Mouse (Mus musculus): ENCODE measurements around the gene Rgs10.

Rgs10 gene

DNA sequence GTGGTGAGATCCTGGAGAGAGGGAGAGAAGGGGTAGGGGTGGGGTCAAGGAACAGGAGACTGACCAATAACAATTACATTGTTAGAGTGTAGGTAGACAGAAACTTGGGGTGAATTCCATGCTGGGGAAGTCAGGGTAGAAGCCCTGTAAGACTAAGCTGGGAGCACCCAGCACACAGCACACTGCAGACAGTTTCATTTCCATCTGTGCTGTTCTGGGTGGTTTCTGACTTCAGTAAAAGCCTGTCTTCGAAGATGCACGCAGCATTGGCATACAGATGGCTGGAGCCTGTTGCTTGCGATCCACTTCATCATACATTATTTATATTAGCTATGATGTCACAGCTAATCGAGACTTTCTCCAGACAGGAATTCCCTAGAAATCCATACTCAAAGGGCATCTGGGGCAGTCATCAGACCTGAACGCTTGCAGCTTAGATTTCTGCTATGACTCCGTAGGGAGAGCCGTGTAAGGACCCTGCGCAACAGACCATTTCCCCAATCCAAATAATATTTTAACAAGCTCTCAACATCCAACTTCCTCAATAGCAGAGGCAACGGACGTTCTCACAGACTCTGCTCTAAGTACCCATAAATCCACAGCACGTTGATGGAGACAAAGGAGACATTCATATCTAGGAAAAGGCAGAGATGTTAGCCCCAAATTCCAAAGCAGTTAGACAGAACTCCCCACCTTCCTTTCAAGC is 7.7 kb downstream of the Rgs10 start:
- DNase-seq (ENCODE audit: low read depth in 2 of 2, low spot score in 2 of 2) = no peak

DNA sequence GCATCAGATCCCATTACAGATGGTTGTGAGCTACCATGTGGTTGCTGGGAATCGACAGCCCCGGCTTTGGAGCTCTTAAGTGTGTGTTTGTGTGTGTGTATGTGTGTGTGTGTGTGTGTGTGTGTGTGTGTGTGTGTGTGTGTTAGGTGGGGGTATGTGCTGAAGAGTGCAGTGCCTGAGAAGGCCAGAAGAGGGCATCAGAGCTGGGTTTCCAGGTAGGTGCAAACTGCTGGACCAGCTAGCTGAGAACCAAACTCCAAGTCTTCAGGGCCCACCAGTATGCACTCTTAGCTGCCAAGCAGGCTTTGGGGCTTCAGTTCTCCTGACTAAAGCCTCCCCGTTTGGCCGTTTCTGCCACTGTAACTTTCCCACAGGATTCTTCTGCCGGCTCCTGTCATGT is 10.3 kb downstream of the Rgs10 start:
- peak; percentile 25 to 49 for DNase-seq (ENCODE audit: low read depth in 2 of 2, low spot score in 2 of 2)

DNA sequence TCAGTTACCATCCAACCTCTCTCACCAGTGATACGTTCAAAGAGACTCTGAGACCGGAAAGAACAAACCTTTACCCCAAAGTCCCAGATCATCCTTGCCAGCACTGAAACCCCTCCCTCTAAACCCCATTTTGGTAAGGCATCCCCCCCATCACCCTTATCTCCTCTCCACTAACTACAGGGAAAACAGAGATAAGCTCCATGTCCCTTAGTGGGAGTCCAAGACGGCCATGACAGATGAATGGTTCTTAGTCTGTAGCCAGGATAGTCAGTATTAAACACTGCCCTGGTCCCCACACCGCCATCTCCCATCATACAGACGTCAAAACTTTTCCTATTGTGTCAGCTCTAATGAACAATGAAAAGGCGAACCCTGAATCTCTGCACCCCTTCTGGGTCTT is 14.6 kb downstream of the Rgs10 start:
- DNase-seq (ENCODE audit: low read depth in 2 of 2, low spot score in 2 of 2) = no peak

DNA sequence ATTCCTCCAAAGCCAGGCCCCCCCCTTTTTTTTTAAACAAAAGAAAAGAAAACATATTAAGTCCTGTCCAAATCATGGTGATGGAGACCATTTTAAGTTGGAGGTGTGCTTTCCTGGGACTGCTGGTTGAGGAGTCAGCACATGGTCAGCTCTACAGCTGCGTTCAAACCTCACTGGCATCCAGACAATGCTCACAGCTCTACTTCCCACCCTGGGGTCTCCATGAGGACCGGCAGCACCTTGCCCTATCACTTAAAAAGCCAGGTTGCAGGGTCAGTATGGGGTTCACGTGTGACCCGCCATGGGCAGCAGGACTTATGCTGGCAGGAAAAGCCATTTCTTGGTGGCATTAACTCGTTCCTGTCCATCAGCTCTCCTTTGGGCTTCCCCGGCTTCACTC is 15.0 kb downstream of the Rgs10 start:
- no peak for DNase-seq (ENCODE audit: low read depth in 2 of 2, low spot score in 2 of 2)

DNA sequence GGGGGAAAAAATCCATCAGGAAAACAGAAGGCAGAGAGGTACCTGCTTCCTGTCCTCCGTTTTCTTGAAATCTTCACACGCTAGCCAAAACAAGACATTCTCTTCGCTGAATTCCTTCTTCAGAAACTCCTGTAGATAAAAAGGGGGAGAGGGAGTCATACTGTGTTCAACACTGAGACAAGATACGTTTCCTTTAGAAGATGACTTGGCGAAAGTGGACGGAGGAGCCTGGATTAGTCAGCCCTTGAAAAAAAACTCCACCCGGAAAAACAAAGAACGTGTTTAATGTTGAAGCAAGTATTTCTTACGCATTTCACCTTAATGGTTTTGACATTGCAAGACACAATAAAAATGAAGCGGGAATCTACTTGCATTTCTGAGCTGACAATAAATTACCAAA is 15.4 kb downstream of the Rgs10 start:
- no peak for DNase-seq (ENCODE audit: low read depth in 2 of 2, low spot score in 2 of 2)

DNA sequence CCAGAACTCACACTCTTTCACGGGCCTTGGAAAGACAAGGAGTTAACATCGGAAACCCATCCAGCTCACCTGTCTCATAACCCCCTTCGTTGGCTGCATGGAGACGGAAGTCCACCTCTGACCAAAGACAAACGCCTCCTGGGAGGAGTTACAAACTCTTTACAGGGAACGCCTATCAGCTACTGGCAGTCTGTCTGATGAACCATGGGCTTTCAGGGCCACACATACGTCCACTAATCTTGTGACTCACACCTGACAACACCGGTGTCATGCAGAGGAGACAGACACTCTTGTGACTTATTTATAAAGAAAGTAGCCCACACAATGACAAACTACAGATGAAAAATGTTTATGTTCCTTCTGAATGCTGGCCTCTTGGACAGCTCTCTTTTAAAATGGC is 16.0 kb downstream of the Rgs10 start:
- no peak for DNase-seq (ENCODE audit: low read depth in 2 of 2, low spot score in 2 of 2)

DNA sequence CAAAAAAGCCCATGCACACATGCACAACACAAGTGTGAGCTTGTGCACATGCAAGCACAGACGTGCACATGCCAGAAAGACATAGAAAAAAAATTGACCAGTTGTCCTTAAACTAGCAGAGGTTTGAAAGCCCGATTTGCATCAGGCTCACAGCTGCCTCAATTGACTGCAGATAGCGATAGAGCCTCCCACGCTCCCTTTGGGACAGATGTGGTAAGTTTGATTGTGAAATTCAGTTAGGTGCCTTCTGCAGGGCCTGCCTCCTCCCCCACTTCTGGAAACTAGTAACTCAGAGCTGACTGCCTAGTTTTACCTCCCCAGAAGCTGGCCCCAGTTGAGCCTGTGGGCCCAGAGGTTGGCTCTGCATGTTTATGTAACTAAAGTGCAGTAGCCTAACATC is 19.9 kb downstream of the Rgs10 start:
- no peak for DNase-seq (ENCODE audit: low read depth in 2 of 2, low spot score in 2 of 2)

DNA sequence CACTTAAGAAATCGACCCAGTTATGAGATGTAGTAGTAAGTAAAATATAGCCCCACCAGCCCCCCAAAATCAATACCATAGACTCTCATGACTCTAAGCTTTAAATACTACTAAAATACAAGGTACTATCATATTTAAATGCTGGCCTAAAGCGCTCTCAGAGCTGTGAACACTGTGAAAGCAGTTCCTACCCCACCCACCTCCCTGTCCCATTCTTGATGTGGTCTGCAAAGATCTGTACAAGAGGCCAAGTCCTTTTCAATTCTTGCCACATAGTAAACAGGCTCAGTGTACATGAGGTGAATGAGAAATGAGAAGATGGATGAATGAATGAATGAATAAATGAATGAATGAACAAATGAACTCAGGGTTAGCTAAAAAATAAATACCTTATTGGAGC is 21.5 kb downstream of the Rgs10 start:
- DNase-seq (ENCODE audit: low read depth in 2 of 2, low spot score in 2 of 2) = no peak

DNA sequence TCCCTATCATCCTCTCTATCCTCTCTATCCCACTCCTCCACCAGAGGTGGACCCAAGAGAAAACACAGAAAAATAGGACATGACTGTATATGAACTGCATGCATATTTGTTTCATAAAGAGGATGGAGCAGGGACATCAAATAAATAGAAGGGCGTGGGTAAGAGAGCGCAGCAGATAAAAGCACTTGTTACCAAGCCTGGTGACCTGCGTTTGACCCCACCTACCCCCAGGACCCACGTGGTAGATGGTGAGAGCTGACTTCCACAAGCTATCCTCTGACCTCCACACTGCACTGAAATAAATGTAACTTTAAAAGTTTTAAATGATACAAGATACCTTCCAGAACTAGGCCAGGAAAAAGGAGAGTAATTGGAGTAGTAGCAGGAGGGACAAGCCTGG is 24.8 kb downstream of the Rgs10 start:
- peak in 1 of 2 experiments; percentile 51 for DNase-seq (ENCODE audit: low read depth in 2 of 2, low spot score in 2 of 2)

DNA sequence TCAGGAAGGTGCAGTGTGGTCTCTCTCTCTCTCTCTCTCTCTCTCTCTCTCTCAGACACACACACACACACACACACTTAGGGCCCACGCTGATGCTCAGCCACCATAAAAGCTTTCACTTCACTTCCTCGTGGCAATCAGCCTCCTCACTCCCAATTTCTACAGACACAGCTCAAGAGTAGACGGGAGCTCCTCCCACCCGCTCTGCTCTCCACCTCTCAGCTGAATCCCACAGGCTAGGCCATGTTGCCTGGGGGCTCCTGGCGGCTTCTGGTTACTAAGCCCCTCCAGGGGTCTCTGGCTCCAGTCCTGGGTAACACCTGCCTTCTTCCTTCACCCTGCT is 25.6 kb downstream of the Rgs10 start:
- DNase-seq (ENCODE audit: low read depth in 2 of 2, low spot score in 2 of 2) = no peak

DNA sequence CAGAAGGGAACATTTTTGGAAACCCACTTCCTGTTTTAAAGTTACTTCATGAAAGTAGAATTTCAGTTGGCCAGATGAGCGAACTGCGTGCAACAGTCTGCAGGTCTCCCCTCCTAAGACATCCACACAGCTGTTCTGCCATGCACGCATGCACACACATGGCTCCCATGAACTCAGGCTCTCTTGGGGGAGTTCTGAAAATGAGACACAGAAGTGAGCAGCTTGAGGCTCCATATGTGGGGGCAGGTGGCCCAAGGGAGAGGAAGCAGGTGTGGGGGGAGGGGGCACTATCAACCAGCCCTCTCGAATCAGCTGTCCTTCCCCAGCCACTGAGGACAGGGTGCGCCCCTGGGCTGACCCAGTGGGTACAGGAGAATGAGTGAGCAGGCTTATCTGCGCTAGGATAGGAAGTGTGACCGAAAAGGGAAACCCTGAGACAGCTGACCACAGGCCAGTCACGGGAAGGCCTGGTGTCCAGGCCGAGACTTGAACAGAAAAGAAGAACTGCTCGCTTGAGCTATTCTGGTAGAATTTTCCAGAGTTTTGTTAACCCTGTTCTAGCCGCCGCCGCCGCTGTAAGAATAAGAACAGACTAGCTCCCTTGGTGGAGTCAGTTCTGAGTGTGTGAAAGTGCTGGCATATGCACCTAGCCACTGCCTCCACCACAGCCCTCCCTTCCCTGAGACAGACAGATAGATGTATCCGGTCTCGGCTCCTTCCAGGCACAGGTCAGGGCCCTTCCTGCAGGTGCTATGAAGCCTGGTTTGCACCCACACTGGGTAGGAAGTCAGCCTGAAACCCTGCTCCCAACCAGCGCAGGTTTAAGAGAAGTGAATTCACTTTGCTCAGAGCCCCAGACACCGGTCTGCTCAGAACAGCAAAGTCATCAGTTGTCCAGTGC is 26.2 kb downstream of the Rgs10 start:
- peak; percentile 62 to 71 for DNase-seq (ENCODE audit: low read depth in 2 of 2, low spot score in 2 of 2)

DNA sequence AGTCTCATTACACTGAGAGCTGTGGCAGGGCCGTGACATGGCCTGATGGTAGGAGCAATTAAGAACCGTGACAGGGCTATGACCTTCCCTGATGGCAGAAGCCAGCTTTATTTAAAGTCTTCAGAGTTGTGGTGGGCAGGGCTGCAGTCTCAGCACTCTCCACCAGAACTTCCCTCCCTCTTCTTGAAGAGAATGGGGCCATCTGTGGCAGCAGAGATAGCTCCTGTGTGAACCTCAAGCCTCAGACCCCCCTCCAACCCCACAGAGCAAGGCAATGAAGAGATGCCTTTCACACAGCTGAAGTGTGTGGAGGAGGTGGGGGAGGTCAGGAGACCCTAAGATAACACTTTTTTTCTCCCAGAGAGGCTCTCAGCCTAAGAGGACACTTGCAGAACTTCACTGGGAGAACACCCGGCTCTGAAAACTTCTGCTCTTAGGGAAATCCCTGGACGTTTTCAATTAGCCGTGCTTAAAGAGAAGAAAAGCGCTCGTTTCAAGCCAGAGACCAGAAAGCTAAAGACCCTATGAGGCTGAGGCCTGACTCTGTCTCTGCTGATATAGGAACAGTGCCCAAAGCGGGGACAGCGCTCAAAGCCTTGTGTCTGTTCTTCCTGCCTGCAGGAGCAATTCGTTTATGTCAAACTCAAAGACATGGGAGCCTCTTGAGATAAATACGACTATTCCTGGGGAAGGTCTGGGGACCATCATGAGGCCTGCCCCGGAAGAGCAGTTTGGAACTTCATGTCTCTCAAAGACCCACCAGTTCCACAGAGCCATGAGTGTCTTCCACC is 27.1 kb downstream of the Rgs10 start:
- DNase-seq (ENCODE audit: low read depth in 2 of 2, low spot score in 2 of 2) = no peak

DNA sequence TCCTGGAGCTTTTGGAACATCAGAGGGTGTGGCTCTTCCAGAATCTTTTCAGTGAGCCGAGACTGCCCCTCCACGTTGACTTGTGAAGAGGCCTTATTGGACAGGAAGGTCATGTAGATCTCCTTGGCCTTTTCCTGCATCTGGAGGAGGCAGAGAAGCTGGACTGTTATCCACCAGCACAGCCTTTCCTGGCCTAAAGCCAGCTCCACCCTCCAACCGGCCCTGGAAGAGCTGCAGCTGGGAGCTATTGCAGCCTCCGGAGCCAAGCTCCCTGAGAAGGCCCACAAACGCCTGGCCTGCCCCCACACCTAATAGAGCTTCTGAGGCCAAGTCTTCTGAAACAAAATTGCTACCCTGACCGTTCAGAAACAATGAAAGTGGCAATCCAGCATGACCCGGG is 29.6 kb downstream of the Rgs10 start:
- no peak for DNase-seq (ENCODE audit: low read depth in 2 of 2, low spot score in 2 of 2)

DNA sequence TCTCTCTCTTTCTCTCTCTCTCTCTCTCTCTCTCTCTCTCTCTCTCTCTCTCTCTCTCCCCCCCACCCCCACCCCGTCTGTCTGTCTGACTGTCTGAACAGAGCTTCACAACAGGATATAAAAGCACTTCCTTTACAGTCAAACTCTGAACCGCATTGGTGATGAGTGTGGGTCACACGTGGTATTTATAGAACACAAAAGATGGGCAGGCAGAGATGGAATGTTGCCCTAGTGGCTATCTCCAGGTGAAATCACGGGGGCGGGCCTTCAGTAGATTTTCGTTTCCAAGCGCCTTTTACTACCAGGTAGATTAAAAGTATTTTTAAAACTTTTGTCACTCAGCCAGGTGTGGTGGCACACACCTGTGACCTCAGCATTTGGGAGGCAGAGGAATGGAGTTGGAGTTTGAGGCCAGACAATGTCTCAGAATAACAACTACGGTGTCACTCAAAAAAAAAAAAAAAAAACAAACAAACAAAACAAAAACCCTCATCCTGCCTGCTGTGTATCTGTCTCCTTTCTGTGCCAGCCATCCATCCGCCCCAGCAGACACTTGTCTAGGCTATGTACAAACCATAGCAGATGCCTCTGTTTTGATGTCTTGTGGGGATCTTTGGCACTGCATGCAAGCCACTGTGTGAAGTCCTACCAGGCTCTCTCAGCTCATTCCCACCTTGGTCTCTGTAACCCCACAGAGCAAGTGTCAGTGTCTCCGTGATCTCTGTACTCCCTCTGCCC is 34.7 kb downstream of the Rgs10 start:
- peak; percentile 75 to 82 for DNase-seq (ENCODE audit: low read depth in 2 of 2, low spot score in 2 of 2)

DNA sequence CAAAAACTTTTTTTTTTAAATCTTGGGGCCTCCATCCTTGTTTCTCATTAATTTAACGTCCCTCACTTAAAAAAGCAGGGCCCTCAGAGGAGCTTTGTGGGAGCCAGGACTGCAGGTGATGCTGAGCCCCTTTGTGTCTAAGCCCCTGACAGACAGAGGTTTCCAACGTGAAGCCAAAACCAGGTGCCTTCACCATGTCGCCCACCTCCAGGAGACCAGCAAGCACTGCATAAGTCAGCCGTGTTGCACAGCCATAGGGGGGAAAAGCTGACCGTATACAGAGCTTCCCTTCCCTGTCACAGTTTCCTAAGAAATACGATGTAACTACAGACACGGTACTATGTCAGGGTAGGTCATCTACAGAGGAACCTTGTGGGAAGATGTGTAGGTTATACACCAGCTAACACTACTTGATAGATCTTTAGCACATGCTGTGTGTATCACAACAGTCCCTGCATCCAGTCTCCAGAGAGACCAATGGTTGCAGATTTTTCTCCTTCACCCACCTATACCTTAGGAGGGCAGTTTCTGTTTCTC is 35.3 kb downstream of the Rgs10 start:
- DNase-seq (ENCODE audit: low read depth in 2 of 2, low spot score in 2 of 2) = no peak

DNA sequence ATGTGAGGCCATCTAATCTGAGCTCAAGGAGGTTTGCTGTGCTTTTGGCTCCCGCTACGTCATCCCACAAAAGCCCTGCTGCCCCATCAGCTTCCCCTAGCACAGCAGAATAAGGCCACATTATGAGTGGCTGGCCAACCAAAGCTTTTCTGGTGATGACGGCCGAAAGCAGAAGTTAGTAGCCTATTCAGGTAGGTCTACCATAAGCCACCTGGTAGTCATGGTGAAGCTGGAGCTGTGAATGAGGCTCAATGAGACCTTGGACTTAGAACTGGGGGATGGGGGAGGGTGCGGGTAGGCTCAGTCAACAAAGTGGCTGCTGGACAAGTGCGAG is 36.1 kb downstream of the Rgs10 start:
- DNase-seq (ENCODE audit: low read depth in 2 of 2, low spot score in 2 of 2) = no peak

DNA sequence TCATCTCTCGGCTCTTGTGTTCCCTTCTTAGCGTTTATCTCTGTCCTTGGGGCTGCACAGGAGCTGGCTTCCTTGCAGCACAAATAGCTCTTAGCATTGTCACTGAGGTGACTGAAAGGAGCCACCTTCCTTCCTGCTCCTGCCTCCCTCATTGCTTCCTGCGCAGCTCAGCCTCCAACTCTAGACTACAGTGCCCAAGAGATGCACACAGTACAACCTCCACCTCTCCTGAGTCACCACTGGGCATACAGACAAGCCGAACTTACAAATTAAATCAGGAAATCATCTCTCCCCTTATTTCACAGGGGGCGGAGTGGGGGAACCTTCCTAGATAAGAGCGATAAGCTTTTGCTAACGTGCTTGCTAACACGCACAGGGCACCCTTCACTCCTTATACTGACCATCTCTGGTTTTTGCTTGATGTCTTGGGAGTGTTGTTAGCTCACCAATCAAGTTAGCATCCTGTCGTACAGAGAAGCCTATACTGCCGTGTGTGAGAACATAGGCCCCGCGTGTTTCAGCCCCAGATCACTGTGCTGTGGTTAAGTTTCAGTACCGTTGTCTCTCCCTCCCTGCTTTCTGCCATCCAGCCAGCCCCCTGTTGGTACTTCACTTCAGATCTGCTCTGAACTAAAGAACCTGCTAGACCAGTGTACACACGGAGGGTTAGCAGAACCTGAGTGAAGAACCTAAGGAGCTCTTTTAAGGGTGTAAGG is 36.6 kb downstream of the Rgs10 start:
- DNase-seq (ENCODE audit: low read depth in 2 of 2, low spot score in 2 of 2) = peak; percentile 44 to 56

DNA sequence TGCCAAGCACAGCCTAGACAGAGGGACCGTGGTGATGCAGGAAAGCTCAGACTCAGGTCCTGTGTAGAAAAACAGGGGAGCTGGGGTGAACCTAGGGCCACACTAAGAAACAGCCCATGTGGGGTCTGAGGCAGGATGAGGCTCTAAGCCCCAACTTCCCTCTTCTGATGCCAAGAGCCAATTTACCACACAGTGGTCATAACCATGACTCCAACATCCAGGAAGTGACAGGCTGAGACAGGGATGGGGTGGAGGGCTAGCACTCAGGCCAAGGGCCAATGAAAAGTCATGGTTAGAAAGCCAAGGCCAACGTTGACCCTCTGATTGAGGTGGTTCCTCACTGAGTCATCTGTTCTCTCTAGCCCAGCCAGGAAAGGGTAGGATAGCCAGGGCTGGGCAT is 37.6 kb downstream of the Rgs10 start:
- DNase-seq (ENCODE audit: low read depth in 2 of 2, low spot score in 2 of 2) = no peak

DNA sequence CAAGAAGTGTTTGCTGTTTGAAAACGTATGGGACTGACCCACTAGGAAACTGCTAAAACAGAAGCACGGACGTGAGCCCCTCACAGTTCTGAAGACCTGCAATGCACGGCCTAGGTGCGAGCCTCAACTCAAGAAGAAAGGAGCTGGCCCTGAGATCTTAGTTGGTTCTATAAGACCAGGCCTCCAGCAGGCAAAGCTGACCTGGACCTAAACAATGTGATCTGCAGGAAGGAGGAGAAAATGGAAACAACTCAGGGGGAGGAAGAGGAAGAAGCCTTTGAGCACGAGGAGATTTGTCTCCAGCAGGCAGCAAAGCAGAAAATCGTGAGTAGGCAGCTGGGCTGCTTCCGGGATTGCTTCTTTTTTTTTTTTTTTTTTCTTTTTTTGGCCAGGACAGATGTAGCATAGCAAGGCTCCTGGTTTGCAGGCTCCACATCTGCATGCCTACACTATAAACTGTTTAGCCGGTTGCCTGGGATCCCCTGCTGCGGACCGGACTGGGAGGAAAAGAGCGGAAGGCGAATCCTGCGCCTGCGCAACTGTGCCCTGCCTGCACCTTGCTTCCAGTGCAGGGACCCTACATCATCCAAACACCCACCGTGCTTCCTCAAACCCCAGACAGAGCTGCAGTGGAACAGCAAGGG is 39.3 kb downstream of the Rgs10 start:
- no peak for DNase-seq (ENCODE audit: low read depth in 2 of 2, low spot score in 2 of 2)

DNA sequence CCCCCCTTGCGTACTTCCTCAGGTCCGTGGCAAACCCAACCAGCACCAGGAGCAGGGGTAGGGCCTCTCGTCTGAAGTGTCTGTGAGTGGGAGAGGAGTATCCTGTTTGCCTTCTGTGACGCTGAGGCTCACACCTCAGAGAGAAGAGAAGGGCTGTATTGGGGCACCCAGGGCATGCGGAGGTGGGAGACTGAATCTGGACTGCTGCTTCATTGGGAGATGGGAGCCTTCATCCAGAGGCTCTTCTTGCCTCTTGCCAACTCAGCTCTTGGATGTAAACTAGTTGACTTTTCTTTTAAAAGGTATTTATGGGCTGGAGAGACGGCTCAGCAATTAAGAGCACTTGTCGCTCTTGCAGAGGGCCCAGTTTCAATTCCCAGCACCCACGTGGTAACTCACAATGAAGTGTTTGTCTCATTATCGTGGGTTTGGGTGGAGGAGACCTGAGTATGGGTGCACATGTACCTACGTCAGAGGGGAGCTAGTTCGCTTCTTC is 42.3 kb downstream of the Rgs10 start:
- DNase-seq (ENCODE audit: low read depth in 2 of 2, low spot score in 2 of 2) = peak; percentile 69 to 72

All from CD8-positive naive resting alpha-beta T cell, adult 2 months (primary cell).